Mouse (Mus musculus): Measurements from ENCODE around the gene Flvcr2. TPM values are rescaled to one million over a fixed set of nuclear protein-coding genes. Genes with fewer than 3 reads are reported as not detected.
A peak's percentile ranks its signal among the peaks of the same experiment; 100 is the strongest.

Gene Flvcr2
- polyA plus RNA-seq, 1 experiment from 2014 or later = 1.4 TPM

DNA sequence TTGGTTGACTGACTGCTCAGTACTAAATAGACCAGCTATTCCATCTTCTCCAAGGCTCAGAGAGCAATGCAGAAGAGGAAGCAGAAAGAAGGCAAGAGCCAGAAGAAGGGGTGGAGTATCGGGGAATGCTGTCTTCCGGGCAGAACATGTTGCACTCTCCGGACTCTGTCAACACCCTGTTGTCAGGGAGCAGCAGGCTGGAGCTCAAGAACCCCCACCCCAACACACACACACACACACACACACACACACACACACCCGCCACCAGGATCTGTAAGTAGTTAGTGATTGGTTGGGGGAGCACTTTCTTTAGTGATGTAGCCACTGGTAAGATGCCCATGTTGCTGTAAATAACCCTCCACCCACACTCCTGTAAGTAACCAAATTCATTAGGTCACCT lies 21.0 kb upstream of the Flvcr2 start:
- DNase-seq (ENCODE audit: low spot score) = no peak
- ATAC-seq (ENCODE audit: insufficient number of reproducible peaks, low FRiP score, low TSS enrichment, low read depth) = no peak
- Histone ChIP-seq H3K9me3 (ENCODE audit: control insufficient read depth, low read length) (no peaks in the 10 kb centered on the region), H3K9ac (ENCODE audit: low read length) (no peak overlapping the region), H3K4me1 (ENCODE audit: control insufficient read depth, insufficient read depth, low read length) (no peaks in the 10 kb centered on the region), H3K27me3 (ENCODE audit: control insufficient read depth, insufficient read depth, low read length) (no peaks in the 10 kb centered on the region), H3K27ac (replicated peaks; ENCODE audit: low read depth, low read length) (no peak overlapping the region), H3K4me2 (ENCODE audit: low read depth, severe bottlenecking) (no peak overlapping the region), H3K4me3 (ENCODE audit: low read depth, low read length) (no peak overlapping the region), H3K36me3 (ENCODE audit: control insufficient read depth, insufficient read depth, low read length) (no peaks in the 10 kb centered on the region)
- WGBS = 80% methylated on average over 4 of the region's 4 CpGs

DNA sequence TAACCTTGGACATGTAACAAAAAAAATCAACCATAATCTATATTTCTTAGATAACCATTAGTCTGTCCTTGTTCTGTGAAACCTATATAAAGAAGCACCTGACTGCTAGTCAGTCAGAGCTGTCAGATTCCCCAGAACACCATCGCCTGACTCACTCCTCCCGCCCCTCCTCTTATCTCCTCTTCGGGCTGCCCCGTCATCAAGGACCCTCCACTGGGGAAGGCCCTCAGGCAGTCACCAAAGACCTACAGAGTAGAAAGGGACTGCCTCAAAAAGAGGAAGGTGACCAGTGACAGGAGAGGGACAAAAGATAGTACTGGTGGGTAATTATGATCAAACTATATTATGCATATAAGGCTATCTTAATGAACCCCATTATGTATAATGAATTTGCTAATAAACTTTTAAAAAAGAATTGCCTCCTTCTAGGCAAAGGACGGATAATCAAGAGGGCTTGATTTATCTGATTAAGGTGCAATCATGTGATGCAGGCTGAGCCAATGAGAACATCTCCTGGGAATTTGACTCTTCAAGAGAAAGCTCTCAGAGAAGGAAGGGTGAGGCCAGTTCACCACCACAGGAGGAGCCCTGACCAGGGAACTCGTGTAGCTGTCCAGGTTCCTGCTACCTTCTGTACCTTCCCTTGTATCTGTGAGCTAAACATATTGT lies 19.5 kb upstream of the Flvcr2 start:
- no peaks in the 10 kb centered on the region for H3K27me3 ChIP-seq (ENCODE audit: control insufficient read depth, insufficient read depth, low read length)
- DNase-seq (ENCODE audit: low spot score) (no peak), ATAC-seq (ENCODE audit: insufficient number of reproducible peaks, low FRiP score, low TSS enrichment, low read depth) (no peak)
- H3K9ac ChIP-seq (ENCODE audit: low read length) = no peak overlapping the region
- WGBS = 63% methylated on average over 6 of the region's 6 CpGs
- H3K4me2 ChIP-seq (ENCODE audit: low read depth, severe bottlenecking) = no peak overlapping the region
- no peak overlapping the region for H3K27ac ChIP-seq (replicated peaks; ENCODE audit: low read depth, low read length)
- H3K4me3 ChIP-seq (ENCODE audit: low read depth, low read length) = no peak overlapping the region
- H3K36me3 ChIP-seq (ENCODE audit: control insufficient read depth, insufficient read depth, low read length) = no peaks in the 10 kb centered on the region
- H3K9me3 ChIP-seq (ENCODE audit: control insufficient read depth, low read length) = no peaks in the 10 kb centered on the region
- H3K4me1 ChIP-seq (ENCODE audit: control insufficient read depth, insufficient read depth, low read length) = no peaks in the 10 kb centered on the region

DNA sequence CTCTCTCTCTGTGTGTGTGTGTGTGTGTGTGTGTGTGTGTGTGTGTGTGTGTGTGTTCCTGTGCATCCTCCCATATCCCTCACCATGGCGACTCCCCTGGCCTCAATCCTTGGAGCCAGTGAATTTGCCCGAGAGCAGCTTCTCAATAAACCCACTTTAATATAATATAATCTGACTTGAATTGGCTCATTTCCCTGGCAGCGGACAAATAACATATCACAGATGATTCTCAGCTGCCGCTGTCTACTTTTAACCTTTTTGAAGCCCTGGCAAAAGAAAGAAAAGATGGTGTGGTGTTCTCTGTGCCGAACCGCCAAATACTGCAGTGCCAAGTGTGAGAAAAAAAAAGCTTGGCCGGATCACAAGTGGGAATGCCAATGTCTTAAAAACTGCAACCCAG lies 18.2 kb upstream of the Flvcr2 start:
- H3K27ac ChIP-seq (replicated peaks; ENCODE audit: low read depth, low read length) = no peak overlapping the region
- no peaks in the 10 kb centered on the region for H3K27me3 ChIP-seq (ENCODE audit: control insufficient read depth, insufficient read depth, low read length)
- H3K4me3 ChIP-seq (ENCODE audit: low read depth, low read length) = no peak overlapping the region
- ATAC-seq (ENCODE audit: insufficient number of reproducible peaks, low FRiP score, low TSS enrichment, low read depth) = no peak
- WGBS = 91% methylated on average over 7 of the region's 7 CpGs
- H3K9me3 ChIP-seq (ENCODE audit: control insufficient read depth, low read length) = no peaks in the 10 kb centered on the region
- H3K9ac ChIP-seq (ENCODE audit: low read length) = no peak overlapping the region
- no peaks in the 10 kb centered on the region for H3K36me3 ChIP-seq (ENCODE audit: control insufficient read depth, insufficient read depth, low read length)
- H3K4me2 ChIP-seq (ENCODE audit: low read depth, severe bottlenecking) = no peak overlapping the region
- no peak for DNase-seq (ENCODE audit: low spot score)
- H3K4me1 ChIP-seq (ENCODE audit: control insufficient read depth, insufficient read depth, low read length) = no peaks in the 10 kb centered on the region

DNA sequence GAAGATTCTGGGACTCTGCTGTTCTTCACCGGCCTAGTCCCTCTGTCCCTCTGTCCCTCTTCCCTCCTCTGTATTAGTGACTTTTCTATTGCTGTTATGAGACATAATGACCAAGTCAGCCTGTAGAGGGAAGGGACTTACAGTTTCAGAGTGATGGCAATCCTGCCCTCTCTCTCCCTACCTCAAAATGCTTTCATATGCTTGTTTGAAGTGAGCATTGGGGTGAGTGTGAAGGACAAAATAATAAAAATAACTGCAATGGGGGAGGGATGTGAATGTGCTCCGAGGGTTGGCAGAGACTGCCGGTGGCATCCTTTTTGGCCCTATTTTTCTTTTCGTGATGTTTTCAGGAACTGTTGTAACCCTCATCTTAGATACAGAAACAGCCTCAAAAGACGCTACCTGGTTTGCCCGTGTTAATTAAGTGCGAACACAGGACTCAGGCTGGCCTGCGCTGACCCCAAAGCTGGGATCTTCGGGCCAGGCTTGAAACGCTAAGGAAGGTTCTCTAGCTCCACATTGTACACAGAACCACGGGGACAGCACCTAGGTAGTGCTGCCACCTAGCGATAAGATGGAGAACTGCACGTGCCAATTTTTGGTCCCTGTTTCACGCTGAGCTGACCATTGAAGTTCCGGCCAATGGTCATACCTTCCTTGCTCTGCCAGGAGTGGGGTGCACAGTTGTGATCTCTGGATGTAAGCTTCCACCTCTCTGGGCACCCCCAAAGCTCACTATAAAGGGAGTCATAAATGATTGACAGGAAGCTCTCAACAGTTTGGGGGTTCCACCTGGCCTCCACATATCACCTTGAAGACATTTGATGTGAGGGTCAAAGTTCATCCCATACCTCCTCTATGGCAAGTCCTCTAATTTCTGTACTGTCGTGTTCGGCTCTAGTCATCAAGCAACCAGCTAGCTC lies 17.1 kb upstream of the Flvcr2 start:
- no peak overlapping the region for H3K27ac ChIP-seq (replicated peaks; ENCODE audit: low read depth, low read length)
- ATAC-seq (ENCODE audit: insufficient number of reproducible peaks, low FRiP score, low TSS enrichment, low read depth) (no peak), DNase-seq (ENCODE audit: low spot score) (peak; percentile 81)
- no peak overlapping the region for H3K9ac ChIP-seq (ENCODE audit: low read length)
- no peak overlapping the region for H3K4me2 ChIP-seq (ENCODE audit: low read depth, severe bottlenecking)
- H3K4me3 ChIP-seq (ENCODE audit: low read depth, low read length) = no peak overlapping the region
- H3K36me3 ChIP-seq (ENCODE audit: control insufficient read depth, insufficient read depth, low read length) = no peaks in the 10 kb centered on the region
- no peaks in the 10 kb centered on the region for H3K27me3 ChIP-seq (ENCODE audit: control insufficient read depth, insufficient read depth, low read length)
- H3K4me1 ChIP-seq (ENCODE audit: control insufficient read depth, insufficient read depth, low read length) = no peaks in the 10 kb centered on the region
- 38% methylated on average over 17 of the region's 17 CpGs for WGBS
- H3K9me3 ChIP-seq (ENCODE audit: control insufficient read depth, low read length) = no peaks in the 10 kb centered on the region

DNA sequence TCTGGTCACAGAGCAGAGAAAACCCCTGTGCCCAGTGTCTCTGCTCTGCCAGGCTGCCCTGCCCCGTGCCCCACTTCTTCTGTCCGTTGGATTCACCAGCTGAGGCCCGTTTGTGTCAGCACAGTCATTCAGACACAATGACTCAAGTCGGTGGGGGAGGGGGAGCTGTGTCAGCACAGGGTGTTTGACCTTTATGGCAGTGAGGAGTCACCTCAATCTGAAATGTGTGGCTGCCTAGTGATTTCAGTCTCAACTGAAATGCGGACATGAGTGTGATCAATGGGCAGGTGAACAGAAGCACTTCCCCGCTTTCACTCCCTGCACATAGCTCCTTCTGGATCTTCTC lies 16.4 kb upstream of the Flvcr2 start:
- H3K36me3 ChIP-seq (ENCODE audit: control insufficient read depth, insufficient read depth, low read length) = no peaks in the 10 kb centered on the region
- H3K9ac ChIP-seq (ENCODE audit: low read length) = no peak overlapping the region
- no peaks in the 10 kb centered on the region for H3K9me3 ChIP-seq (ENCODE audit: control insufficient read depth, low read length)
- H3K4me1 ChIP-seq (ENCODE audit: control insufficient read depth, insufficient read depth, low read length) = no peaks in the 10 kb centered on the region
- no peak overlapping the region for H3K4me3 ChIP-seq (ENCODE audit: low read depth, low read length)
- ATAC-seq (ENCODE audit: insufficient number of reproducible peaks, low FRiP score, low TSS enrichment, low read depth) = no peak
- 68% methylated on average over 6 of the region's 6 CpGs for WGBS
- H3K27me3 ChIP-seq (ENCODE audit: control insufficient read depth, insufficient read depth, low read length) = no peaks in the 10 kb centered on the region
- DNase-seq (ENCODE audit: low spot score) = no peak
- no peak overlapping the region for H3K27ac ChIP-seq (replicated peaks; ENCODE audit: low read depth, low read length)
- H3K4me2 ChIP-seq (ENCODE audit: low read depth, severe bottlenecking) = no peak overlapping the region

DNA sequence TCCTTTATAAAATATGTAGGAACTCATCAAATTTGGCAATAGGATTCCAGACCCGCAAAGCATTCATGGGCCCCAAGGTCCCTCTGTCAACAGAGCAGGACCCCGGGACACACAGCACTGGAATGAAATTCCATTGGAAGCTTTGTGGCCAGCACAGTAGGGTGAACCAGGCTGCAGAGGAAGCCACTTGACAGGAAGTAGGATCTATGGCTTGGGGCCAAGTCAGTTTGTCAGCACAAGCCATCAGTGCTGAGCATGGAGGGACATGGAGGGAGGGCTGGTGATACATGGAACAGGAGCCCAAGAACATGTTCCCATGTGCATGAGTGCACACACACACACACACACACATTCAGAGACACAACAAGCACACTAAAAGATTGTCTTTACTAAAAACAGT lies 10.1 kb upstream of the Flvcr2 start:
- Histone ChIP-seq H3K9me3 (ENCODE audit: control insufficient read depth, low read length) (no peaks in the 10 kb centered on the region), H3K9ac (ENCODE audit: low read length) (no peak overlapping the region), H3K4me1 (ENCODE audit: control insufficient read depth, insufficient read depth, low read length) (no peaks in the 10 kb centered on the region), H3K27me3 (ENCODE audit: control insufficient read depth, insufficient read depth, low read length) (no peaks in the 10 kb centered on the region), H3K4me3 (ENCODE audit: low read depth, low read length) (no peak overlapping the region), H3K4me2 (ENCODE audit: low read depth, severe bottlenecking) (no peak overlapping the region), H3K27ac (replicated peaks; ENCODE audit: low read depth, low read length) (no peak overlapping the region), H3K36me3 (ENCODE audit: control insufficient read depth, insufficient read depth, low read length) (no peaks in the 10 kb centered on the region)
- DNase-seq (ENCODE audit: low spot score) = no peak
- no peak for ATAC-seq (ENCODE audit: insufficient number of reproducible peaks, low FRiP score, low TSS enrichment, low read depth)
- 86% methylated on average over 2 of the region's 2 CpGs for WGBS

DNA sequence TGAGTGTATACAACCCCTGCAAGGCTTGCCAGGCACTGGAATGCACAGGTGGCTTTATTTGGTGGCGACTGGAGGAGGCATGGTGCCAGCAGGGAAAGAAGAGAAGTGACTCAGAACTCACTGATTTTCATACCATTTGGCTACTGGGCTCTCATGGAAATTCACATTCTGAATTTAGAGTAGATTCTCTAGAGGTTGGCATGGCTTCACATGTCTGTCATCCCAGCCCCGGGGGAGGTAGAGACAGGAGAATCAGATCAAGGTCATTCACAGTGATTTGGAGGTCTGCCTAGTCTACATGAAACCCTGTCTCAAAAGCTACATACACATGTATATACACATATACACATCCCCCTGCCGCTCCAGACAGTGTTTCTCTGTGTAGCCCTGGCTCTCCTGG lies 9.4 kb upstream of the Flvcr2 start:
- Histone ChIP-seq H3K4me2 (ENCODE audit: low read depth, severe bottlenecking) (no peak overlapping the region), H3K4me1 (ENCODE audit: control insufficient read depth, insufficient read depth, low read length) (no peaks in the 10 kb centered on the region), H3K9me3 (ENCODE audit: control insufficient read depth, low read length) (no peaks in the 10 kb centered on the region), H3K4me3 (ENCODE audit: low read depth, low read length) (no peak overlapping the region), H3K9ac (ENCODE audit: low read length) (no peak overlapping the region), H3K27ac (replicated peaks; ENCODE audit: low read depth, low read length) (no peak overlapping the region), H3K27me3 (ENCODE audit: control insufficient read depth, insufficient read depth, low read length) (no peaks in the 10 kb centered on the region), H3K36me3 (ENCODE audit: control insufficient read depth, insufficient read depth, low read length) (no peaks in the 10 kb centered on the region)
- WGBS = 88% methylated on average over 3 of the region's 3 CpGs
- DNase-seq (ENCODE audit: low spot score) (no peak), ATAC-seq (ENCODE audit: insufficient number of reproducible peaks, low FRiP score, low TSS enrichment, low read depth) (no peak)

DNA sequence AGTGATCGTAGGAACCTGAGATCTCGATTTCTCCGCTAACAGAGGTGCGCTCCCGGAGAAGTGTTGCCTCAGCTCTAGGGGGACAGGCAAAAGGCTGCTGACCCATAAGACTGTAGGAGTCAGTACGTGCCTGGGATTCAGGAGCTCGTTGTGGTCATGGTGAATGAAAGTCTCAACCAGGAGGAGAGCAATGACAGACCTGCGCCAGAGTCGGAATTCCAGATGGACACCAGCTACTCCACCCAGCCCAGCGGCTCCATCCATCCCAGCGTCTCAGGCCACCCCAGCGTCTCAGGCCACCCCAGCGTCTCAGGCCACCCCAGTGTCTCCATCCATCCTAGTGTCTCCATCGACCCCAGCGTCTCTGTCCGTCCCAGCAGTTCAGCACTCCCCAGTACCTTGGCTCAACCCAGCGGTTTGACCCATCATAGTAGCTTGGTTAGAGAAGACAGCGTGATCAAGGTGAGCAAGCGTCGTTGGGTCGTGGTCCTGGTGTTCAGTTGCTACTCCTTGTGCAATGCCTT lies 419 bp downstream of the Flvcr2 start:
- Histone ChIP-seq H3K9ac (ENCODE audit: low read length) (peak overlapping the region; percentile 35; the same call in 1 of the 2 replicates), H3K36me3 (ENCODE audit: control insufficient read depth, insufficient read depth, low read length) (no peaks in the 10 kb centered on the region), H3K27me3 (ENCODE audit: control insufficient read depth, insufficient read depth, low read length) (0 out of 2 replicates have a peak, but pooled peaks cover 2% of the 10 kb centered on the region), H3K4me2 (ENCODE audit: low read depth, severe bottlenecking) (peak overlapping the region; percentile 82), H3K4me1 (ENCODE audit: control insufficient read depth, insufficient read depth, low read length) (peaks cover 3% of the 10 kb centered on the region; the same call in 1 of the 2 replicates), H3K9me3 (ENCODE audit: control insufficient read depth, low read length) (no peaks in the 10 kb centered on the region), H3K27ac (replicated peaks; ENCODE audit: low read depth, low read length) (no peak overlapping the region), H3K4me3 (ENCODE audit: low read depth, low read length) (peak overlapping the region; percentile 35)
- DNase-seq (ENCODE audit: low spot score) (no peak), ATAC-seq (ENCODE audit: insufficient number of reproducible peaks, low FRiP score, low TSS enrichment, low read depth) (peak; percentile 28; the same call in 1 of the 2 replicates)
- WGBS = 21% methylated on average over 21 of the region's 21 CpGs
